Mouse (Mus musculus) gastrocnemius, adult 2 months (tissue): ENCODE results near the gene Cpeb1. TPM values are rescaled to one million over a fixed set of nuclear protein-coding genes. Genes with fewer than 3 reads are reported as not detected.

Source experiments
- DNase-seq: peaks from one replicate; pipeline ENCODE4 v3.0.0; 2022
- H3K27ac ChIP-seq: fragments of 200-600 bp; 2 replicates; pipeline ENCODE4 v1.8.1; 2022; ENCODE audit warnings: mild to moderate bottlenecking
- H3K4me3 ChIP-seq: fragments of 200-600 bp; 2 replicates; pipeline ENCODE4 v1.8.1; 2022; ENCODE audit warnings: mild to moderate bottlenecking, moderate library complexity
- CTCF ChIP-seq: fragments of 200-600 bp; IDR thresholded peaks from 2 replicates; pipeline ENCODE4 v1.8.1; 2022; ENCODE audit warnings: antibody characterized with exemption, mild to moderate bottlenecking, moderate library complexity
- intact Hi-C: fragments of 180-260 bp; cut with DNase I; formaldehyde crosslinking; loops from one replicate; pipeline ENCODE4 v1.15.1; 2025
- total RNA-seq, 2 experiments: library from RNA; stranded (reverse); gene quantifications; 2 replicates each; pipeline ENCODE4 v1.2.3; 2021

The Cpeb1 gene
- total RNA-seq, 2 experiments from 2014 or later: 27.1 to 43.3 TPM

DNA sequence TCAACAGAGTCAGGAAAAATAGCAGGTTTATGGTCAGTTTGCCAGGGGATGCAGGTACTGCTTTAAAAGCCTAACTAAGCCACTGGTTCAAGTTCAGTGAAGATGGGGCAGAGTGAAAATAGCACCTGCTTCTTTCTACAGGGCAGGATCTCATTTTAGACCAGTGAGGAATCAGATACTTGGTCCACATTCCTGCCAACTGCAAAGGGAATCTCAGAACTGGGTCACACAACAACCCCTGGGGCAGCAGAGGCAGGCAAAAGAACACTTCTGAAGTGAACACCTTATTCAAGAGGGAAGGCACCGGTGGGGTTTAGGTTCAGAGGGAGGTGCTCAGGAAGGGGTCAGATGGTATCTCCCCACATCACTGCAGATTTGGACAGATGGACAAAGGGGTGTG is 98.9 kb downstream of the Cpeb1 start:
- intact Hi-C loops: no loop called here
- TF ChIP-seq CTCF: no peak
- peak overlapping the region; percentile 23 for H3K4me3 ChIP-seq
- DNase-seq: peak; percentile 51
- peak overlapping the region; percentile 90 for H3K27ac ChIP-seq

DNA sequence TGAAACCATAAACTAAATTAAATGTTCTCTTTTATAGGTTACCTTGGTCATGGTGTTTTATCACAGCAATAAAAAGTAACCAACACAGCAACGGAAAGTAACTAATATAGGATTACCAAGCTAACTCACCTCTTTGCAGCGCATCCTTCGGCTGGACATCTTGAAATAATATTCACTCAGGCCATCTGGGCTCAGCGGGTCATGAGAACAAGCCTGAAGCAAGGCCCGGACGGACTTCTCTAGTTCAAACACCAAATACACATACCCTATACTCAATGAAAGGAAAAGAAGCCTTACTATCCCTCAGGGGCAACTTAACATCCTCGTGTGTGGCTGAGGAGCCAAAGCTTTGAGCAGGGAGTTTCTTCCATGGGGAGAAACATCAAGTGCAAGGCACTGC is 99.5 kb downstream of the Cpeb1 start:
- Histone ChIP-seq H3K4me3 (no peak overlapping the region), H3K27ac (peak overlapping the region; percentile 90)
- DNase-seq: no peak
- no peak for TF ChIP-seq CTCF
- intact Hi-C loops: no loop called here

DNA sequence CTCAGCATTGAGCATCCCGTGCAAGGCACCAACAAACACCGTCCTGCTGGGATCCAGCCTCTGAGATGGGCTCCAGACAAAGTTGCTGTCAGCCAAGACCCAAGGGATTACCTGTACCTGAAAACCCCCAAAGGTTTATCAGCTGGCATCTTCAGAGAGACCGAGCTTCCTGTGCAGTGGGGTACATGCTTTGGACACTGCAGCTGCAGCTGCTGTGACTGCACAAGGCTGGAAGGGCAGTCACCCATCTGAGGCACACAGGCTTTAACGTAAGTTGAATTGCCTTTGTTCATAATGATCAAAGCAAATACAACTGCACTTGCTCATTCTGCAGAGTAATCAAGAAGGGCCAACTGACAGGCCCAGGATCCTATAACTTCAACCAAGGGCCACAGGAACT is 103.4 kb downstream of the Cpeb1 start:
- intact Hi-C loops: no loop called here
- no peak for DNase-seq
- Histone ChIP-seq H3K4me3 (no peak overlapping the region), H3K27ac (no peak overlapping the region)
- no peak for TF ChIP-seq CTCF

DNA sequence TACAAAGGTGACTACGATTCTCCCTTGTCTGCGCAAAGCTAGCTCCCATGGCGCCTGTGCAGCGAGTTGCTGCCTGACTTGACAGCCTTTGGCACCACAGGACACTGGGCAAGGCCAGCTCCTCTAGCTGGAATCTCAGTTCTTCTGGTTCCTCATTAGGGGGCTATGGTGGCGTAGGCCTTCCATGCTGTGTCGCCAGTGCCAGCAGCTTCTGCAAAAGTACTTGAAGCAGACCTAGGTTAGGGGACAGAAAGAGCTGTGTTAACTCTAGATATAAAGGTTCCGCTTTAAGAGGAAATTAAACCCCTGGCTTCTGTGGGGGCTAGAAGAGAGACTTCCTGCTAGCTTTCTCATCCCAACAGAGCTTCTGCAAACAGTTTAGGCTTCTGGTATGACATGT is 107.1 kb downstream of the Cpeb1 start:
- H3K27ac ChIP-seq: no peak overlapping the region
- no peak overlapping the region for H3K4me3 ChIP-seq
- intact Hi-C loops: loop anchor here (10.0 kb wide), 1 partner anchor 1323 kb away; the partner anchor contains the start of gene Zfp710
- TF ChIP-seq CTCF: no peak
- DNase-seq: no peak

DNA sequence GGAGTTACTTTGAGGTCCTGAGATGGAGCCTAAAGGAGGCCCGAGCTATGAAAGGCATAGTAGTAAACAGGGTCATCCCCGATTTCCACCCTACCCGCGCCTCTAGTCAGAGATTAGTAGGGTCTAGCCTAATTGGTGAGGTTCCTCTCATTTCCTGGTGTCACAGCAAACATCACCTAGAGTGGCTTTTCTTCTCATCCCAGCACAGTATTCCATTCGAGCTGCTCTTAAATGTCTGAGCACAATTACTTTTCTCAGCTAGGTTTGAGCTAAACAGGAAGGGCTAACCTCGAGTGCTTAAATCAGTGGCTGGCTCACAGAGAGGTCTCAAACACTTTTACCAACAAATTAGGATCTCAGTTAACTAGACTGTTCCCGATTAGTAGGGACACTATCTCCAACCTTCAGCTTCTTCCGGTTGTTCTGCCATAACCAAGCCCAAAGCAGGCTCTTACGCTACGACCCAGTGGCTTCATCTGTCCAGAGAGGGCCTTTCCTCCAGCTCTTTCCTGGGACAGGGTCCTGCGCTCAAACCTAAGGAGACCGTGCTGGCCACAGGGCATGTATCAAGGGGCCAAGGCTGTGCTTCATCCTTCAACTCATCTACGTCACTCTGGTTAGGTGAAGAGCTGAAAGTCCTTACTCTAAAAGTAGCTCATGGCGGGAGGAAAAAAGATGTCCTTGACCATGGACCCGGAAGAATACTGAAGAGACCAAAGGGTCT is 109.7 kb downstream of the Cpeb1 start:
- DNase-seq: no peak
- Histone ChIP-seq H3K27ac (peak overlapping the region; percentile 94), H3K4me3 (peak overlapping the region; percentile 90)
- no peak for TF ChIP-seq CTCF
- intact Hi-C loops: loop anchor here (2.0 to 10.0 kb wide), 2 partner anchors 133 to 1321 kb away; partner anchors contain the start of genes Pde8a and Zfp710

DNA sequence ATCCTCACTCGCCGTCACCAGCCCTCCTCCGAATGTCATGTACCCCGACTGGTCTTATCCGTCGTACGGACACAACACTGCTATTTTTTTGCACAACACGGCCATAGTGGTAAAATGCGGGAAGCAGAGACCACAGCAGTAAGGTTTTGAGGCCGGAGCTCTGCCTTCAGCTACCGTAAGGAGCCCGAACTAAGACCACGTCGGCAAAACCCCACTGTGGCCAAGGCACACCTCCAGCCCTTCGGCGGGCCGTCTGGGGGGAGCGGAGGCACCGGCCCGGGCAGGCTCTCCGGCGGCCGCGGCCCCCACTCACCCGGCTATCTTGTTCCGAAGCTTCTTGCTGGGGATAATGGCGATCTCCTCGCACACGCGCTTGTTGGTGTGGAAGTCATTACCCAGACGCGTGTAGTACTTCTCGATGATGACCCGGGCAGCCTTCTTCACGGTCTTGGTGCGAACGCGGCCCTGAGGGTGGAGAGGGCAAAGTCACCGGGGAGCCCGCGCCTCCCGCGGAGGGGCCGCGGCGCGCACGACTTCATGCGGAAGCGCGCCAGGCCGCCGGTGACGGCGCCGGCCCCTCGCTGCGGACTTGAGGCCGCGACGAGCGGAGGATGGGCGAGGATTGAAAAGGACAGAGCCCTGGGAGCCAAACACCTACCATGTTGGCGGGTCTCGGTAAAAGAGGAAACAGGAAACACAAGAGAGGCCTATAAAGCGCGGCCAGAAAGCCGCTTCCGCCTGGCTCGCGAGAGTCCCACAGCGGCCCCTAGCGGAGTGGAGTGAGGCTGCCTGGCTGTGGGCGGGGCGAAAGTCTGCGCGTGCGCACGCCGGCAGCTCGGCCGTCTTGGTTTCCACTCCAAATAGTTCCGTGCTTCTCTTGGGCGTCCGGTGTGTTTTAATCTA is 110.5 kb downstream of the Cpeb1 start, which contains the start of gene Rps17:
Gene Rps17 (minus strand): TSS at position 711 of the 903 bp plus-strand sequence.
- Histone ChIP-seq H3K27ac (peak within 1 kb of the TSS; percentile 94), H3K4me3 (peak within 1 kb of the TSS; percentile 90)
- TF ChIP-seq CTCF: peak; percentile 99
- intact Hi-C loops: loop anchor here (2.0 to 10.0 kb wide), 2 partner anchors 132 to 1320 kb away; partner anchors contain the start of genes Pde8a and Zfp710
- DNase-seq: peak; percentile 96

DNA sequence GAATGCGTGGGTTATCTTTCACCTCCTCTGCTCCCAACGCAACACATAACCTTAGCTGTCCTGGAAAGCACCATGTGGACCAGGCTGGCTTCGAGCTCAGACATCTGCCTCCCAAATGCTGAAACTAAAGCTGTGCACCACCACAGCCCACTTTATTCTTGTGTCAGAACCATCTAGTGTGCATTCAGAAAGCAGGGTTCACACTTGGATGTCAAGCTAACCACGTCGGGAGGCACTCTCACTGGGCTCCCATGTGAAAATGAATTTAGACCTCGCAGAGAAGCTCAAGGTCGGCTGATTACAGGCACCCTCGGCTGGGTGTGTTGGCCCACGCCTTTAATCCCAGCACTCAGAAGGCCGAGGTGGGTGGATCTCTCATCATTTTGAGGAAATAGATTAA is 111.4 kb downstream of the Cpeb1 start:
- H3K27ac ChIP-seq: peak overlapping the region; percentile 94
- TF ChIP-seq CTCF: no peak
- intact Hi-C loops: loop anchor here (2.0 to 10.0 kb wide), 2 partner anchors 131 to 1319 kb away; partner anchors contain the start of genes Pde8a and Zfp710

DNA sequence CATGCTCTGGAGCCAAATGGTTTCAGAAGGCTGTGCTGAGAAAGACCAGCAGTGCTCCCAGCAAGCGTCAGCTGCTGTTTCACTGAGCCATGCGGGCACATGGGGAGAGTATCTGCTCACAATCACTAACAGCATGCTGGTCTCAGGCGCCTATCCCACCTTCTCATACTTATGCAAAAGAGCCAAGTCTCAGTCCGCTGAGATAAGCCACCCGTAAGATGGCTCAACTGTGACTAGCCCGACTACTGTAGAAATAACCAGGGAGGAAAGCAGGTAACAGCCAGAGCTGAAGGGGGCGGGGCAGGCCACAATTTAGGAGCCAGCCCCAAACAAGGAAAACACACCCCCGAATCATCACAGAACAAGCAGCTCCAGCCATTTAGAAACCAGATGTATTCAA is 111.9 kb downstream of the Cpeb1 start:
- peak overlapping the region; percentile 3 for H3K27ac ChIP-seq
- DNase-seq: no peak
- H3K4me3 ChIP-seq: peak overlapping the region; percentile 90
- TF ChIP-seq CTCF: no peak
- intact Hi-C loops: loop anchor here (10.0 kb wide), 1 partner anchor 1319 kb away; the partner anchor contains the start of gene Zfp710

More for the DNA sequence above, 111.4 kb downstream of the Cpeb1 start:
- DNase-seq: no peak
- peak overlapping the region; percentile 90 for H3K4me3 ChIP-seq

DNA sequence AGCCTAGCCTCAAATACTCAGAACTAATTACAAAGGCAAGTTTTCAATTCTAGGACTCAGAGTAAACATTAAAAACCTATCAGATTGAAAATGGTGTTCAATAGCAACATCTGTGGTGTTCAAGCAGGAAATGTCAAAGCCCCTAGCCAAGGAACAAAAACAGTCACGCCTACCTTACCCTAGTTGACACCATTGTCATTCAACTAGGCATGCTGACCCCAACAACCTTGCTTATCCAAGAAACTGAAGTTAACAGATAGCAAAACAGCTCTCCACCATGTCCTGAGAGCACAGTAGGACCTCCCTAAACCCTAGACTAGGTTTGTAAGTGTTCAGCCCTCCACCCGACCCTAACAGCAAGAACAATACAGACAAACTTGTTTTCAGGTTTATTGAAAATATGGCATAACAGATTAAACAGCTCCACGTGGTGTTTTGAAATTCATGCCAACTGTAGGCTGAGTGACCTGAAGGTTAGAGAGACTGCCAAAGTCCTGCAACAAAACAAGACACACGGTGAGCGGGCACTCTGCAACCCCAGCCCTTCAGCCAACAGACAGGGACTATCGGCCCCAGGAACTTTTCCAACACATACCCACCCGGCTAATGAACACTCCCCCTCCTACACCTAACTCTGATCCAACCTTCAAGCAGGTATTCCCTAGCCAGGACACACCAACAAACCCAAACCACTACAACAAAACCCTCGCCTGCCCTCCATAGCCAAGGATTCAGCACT is 112.7 kb downstream of the Cpeb1 start:
- intact Hi-C loops: loop anchor here (10.0 kb wide), 1 partner anchor 1318 kb away; the partner anchor contains the start of gene Zfp710
- H3K4me3 ChIP-seq: peak overlapping the region; percentile 90

DNA sequence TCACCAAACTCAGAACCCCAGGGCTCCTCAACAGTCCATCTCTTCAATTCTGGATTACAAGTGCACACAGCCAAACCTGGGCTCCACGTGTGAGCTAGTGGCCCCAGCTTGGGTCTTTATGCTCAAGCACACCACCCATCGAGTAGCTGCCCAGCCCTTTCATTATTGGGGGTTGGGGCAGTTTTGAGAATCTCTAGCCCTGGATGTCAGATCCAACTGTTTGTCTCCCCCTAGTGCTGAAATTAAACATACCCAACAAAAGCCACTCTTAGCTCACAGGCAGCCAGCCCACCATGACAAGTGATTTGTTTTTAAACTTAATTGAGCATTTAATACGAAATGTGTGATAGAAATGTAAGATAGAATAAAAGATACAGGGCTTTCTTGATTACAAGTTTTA is 113.7 kb downstream of the Cpeb1 start:
- no peak overlapping the region for H3K4me3 ChIP-seq
- no peak for DNase-seq
- no peak overlapping the region for H3K27ac ChIP-seq
- TF ChIP-seq CTCF: peak; percentile 64
- intact Hi-C loops: loop anchor here (10.0 kb wide), 1 partner anchor 1317 kb away; the partner anchor contains the start of gene Zfp710

More for the DNA sequence above, 112.7 kb downstream of the Cpeb1 start:
- H3K27ac ChIP-seq: peak overlapping the region; percentile 3; the same call in 1 of the 2 replicates
- DNase-seq: no peak
- no peak for TF ChIP-seq CTCF

DNA sequence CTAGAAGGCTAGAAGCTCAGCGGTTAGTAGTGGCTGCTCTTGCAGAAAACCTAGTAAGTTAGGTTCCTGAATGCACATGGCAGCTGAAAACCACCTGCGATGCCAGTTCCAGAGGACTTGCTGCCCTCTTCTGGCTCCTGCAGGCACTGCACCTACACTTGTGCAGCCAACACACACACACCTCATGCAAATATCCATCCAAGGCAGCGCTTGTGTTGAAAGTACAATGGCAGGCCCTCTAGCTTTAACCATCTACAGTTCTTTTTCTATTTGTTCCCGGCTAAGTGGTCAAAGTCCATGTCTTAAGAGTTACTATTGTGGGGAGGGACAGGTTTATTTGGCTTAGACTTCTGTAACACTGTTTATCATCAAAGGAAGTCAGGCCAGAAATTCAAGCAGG is 115.5 kb downstream of the Cpeb1 start:
- TF ChIP-seq CTCF: peak; percentile 71
- no peak overlapping the region for H3K27ac ChIP-seq
- H3K4me3 ChIP-seq: no peak overlapping the region
- DNase-seq: peak; percentile 61
- intact Hi-C loops: loop anchor here (10.0 kb wide), 2 partner anchors 455 to 1315 kb away; partner anchors contain the start of gene Zfp710

DNA sequence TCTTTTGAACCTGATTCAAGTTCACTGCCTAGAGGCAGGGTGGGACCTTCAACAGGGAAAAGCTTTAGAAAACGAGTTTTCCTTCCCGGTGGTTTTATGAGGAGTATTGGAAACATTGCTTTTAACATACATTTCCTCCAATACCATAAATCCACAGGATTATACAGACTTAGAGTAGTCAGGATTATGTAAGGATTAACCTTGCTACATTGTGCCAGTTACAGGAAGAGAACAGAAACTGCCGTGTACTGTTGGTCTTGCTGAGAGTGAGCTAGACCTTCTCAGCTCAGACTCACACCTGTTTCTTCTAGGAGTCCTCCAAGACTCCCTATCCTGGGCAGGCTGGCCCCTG is 116.8 kb downstream of the Cpeb1 start:
- Histone ChIP-seq H3K27ac (no peak overlapping the region), H3K4me3 (no peak overlapping the region)
- no peak for TF ChIP-seq CTCF
- intact Hi-C loops: loop anchor here (10.0 kb wide), 1 partner anchor 454 kb away; no protein-coding TSS in a partner anchor
- DNase-seq: no peak
